Mouse (Mus musculus): Measurements from ENCODE around the gene 2010003K11Rik. TPM values are rescaled to one million over a fixed set of nuclear protein-coding genes. Genes with fewer than 3 reads are reported as not detected.

The 2010003K11Rik gene
- polyA plus RNA-seq, 1 experiment from 2014 or later = 0.09 TPM

DNA sequence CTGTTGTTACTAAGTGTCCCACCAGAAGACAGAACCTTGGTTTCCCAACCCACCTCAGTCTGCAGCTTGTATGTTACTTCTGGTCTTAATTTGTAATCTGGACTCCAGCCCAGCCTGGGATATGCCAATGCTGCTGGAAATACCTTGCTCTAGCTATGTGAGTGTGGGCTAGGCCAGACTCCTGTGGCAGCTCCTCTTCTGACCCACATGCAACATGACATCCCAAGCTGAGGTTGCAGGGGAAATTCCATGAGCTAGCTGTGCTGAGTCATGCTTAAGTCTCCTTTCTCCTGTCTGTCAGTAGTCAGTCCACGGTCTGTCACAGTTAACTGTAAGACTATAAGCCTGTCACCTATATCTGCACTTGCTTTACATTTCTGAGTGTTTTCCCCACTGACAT, 19.1 kb upstream of the 2010003K11Rik start:
- Histone ChIP-seq H3K27me3 (peaks cover 12% of the 10 kb centered on the region; the same call in 1 of the 2 replicates), H3K9me3 (replicated peaks) (no peaks in the 10 kb centered on the region), H3K4me1 (replicated peaks) (peaks cover 25% of the 10 kb centered on the region), H3K4me3 (replicated peaks) (no peak overlapping the region), H3K9ac (no peak overlapping the region), H3K36me3 (replicated peaks) (0 out of 2 replicates have a peak, but pooled peaks cover 4% of the 10 kb centered on the region), H3K27ac (replicated peaks) (no peak overlapping the region), H3K4me2 (no peak overlapping the region)
- 46% methylated on average over 1 of the region's 1 CpGs for WGBS (ENCODE audit: insufficient replicate concordance)
- ATAC-seq (ENCODE audit: insufficient read depth) = no peak

- Histone ChIP-seq H3K4me3 (replicated peaks) (no peak overlapping the region), H3K9me3 (replicated peaks) (no peaks in the 10 kb centered on the region), H3K4me1 (replicated peaks) (peaks cover 33% of the 10 kb centered on the region), H3K36me3 (replicated peaks) (0 out of 2 replicates have a peak, but pooled peaks cover 4% of the 10 kb centered on the region), H3K4me2 (no peak overlapping the region), H3K27me3 (peaks cover 15% of the 10 kb centered on the region; the same call in 1 of the 2 replicates), H3K9ac (no peak overlapping the region), H3K27ac (replicated peaks) (no peak overlapping the region)
- ATAC-seq (ENCODE audit: insufficient read depth) = no peak
- WGBS (ENCODE audit: insufficient replicate concordance) = 51% methylated on average over 2 of the region's 2 CpGs
These were observed 17.9 kb upstream of the 2010003K11Rik start for GRCm38 (mm10) chr19:4516288-4516687.

GRCm38 (mm10) chr19:4515746-4516145, 17.4 kb upstream of the 2010003K11Rik start:
- ATAC-seq (ENCODE audit: insufficient read depth) = no peak
- Histone ChIP-seq H3K4me2 (no peak overlapping the region), H3K27ac (replicated peaks) (no peak overlapping the region), H3K4me3 (replicated peaks) (no peak overlapping the region), H3K27me3 (peaks cover 15% of the 10 kb centered on the region; the same call in 1 of the 2 replicates), H3K36me3 (replicated peaks) (0 out of 2 replicates have a peak, but pooled peaks cover 4% of the 10 kb centered on the region), H3K9me3 (replicated peaks) (no peaks in the 10 kb centered on the region), H3K9ac (no peak overlapping the region), H3K4me1 (replicated peaks) (peaks cover 36% of the 10 kb centered on the region)
- WGBS (ENCODE audit: insufficient replicate concordance) = 62% methylated on average over 2 of the region's 2 CpGs

GRCm38 (mm10) chr19:4513236-4513858, 15.0 kb upstream of the 2010003K11Rik start:
- Histone ChIP-seq H3K27ac (replicated peaks) (no peak overlapping the region), H3K36me3 (replicated peaks) (0 out of 2 replicates have a peak, but pooled peaks cover 4% of the 10 kb centered on the region), H3K9me3 (replicated peaks) (no peaks in the 10 kb centered on the region), H3K4me3 (replicated peaks) (no peak overlapping the region), H3K4me2 (no peak overlapping the region), H3K9ac (no peak overlapping the region; the same call in 1 of the 2 replicates), H3K4me1 (replicated peaks) (peaks cover 47% of the 10 kb centered on the region), H3K27me3 (peaks cover 15% of the 10 kb centered on the region; the same call in 1 of the 2 replicates)
- ATAC-seq (ENCODE audit: insufficient read depth) = no peak
- WGBS (ENCODE audit: insufficient replicate concordance) = 60% methylated on average over 4 of the region's 4 CpGs

GRCm38 (mm10) chr19:4511116-4511841, 12.9 kb upstream of the 2010003K11Rik start:
- peak overlapping the region; percentile 91 for H3K4me2 ChIP-seq
- peak overlapping the region; percentile 73; the same call in 1 of the 2 replicates for H3K27ac ChIP-seq (replicated peaks)
- H3K4me1 ChIP-seq (replicated peaks) = peaks cover 48% of the 10 kb centered on the region
- no peaks in the 10 kb centered on the region for H3K9me3 ChIP-seq (replicated peaks)
- WGBS (ENCODE audit: insufficient replicate concordance) = 8% methylated on average over 13 of the region's 13 CpGs
- H3K27me3 ChIP-seq = peaks cover 15% of the 10 kb centered on the region; the same call in 1 of the 2 replicates
- H3K36me3 ChIP-seq (replicated peaks) = no peaks in the 10 kb centered on the region
- peak overlapping the region; percentile 78 for H3K4me3 ChIP-seq (replicated peaks)
- ATAC-seq (ENCODE audit: insufficient read depth) = no peak
- H3K9ac ChIP-seq = peak overlapping the region; percentile 77

DNA sequence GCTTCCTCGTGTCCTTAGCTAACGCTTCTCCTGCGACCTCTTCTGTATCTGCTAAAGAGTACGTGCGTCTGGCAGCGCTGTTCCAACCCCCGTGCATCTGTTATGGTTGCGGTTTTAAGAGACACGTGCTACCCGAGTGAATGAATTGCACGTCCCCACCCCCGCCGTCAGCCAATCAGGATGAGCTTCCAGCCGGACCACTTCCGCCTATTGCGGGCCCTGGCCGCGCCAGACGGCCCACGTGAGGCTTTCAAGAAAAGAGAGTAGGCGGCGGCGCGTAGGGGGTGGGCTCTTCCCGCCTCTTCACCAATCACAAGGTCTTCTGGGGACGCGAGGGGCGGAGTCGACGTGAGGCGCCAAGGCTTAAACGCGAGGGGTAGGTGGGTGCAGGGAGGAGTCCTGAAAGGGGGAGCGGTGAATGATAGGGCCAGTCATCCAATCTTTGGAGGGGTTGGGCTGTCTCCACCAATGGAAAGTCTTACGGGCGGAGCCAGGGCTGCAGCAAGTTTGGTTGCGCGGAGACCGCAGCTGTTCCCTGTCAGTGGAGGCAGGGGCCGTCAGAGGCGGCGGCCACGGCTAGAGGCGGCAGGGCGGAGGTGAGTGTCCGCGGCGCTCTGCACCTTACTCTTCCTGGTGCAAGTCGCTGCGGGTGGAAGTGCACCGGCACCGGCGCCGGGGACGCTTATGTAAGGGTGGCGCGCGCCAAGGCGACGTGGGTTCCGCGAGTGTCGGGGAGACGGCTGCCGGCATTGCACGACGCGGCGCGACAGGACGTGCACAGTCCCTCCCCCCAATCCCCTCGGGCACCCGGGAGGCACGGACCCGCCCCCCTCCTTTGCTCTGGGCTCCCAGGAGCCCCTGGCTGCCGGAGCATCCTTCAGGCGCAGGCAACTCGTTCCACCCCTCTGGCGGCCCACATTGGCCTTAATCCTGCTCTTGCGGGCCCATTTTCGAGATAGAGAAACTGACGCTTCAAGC, 11.9 kb upstream of the 2010003K11Rik start, which contains the start of gene Pcx:
TSS of gene Pcx (plus strand) at position 487 of the 978 bp plus-strand sequence.
- Histone ChIP-seq H3K4me1 (replicated peaks) (peaks cover 40% of the 10 kb centered on the region), H3K27ac (replicated peaks) (peak within 1 kb of the TSS; percentile 73), H3K27me3 (peaks cover 15% of the 10 kb centered on the region; the same call in 1 of the 2 replicates), H3K36me3 (replicated peaks) (no peaks in the 10 kb centered on the region), H3K4me2 (peak within 1 kb of the TSS; percentile 91), H3K9ac (peak within 1 kb of the TSS; percentile 77), H3K4me3 (replicated peaks) (peak within 1 kb of the TSS; percentile 78), H3K9me3 (replicated peaks) (no peaks in the 10 kb centered on the region)
- WGBS (ENCODE audit: insufficient replicate concordance) = under 1% methylated on average over 82 of the region's 82 CpGs
- peak; percentile 99 for ATAC-seq (ENCODE audit: insufficient read depth)

GRCm38 (mm10) chr19:4507746-4508145, 9.4 kb upstream of the 2010003K11Rik start:
- Histone ChIP-seq H3K27ac (replicated peaks) (no peak overlapping the region), H3K4me2 (no peak overlapping the region), H3K36me3 (replicated peaks) (no peaks in the 10 kb centered on the region), H3K9ac (no peak overlapping the region), H3K27me3 (peaks cover 4% of the 10 kb centered on the region; the same call in 1 of the 2 replicates), H3K9me3 (replicated peaks) (no peaks in the 10 kb centered on the region), H3K4me1 (replicated peaks) (peaks cover 38% of the 10 kb centered on the region), H3K4me3 (replicated peaks) (no peak overlapping the region)
- no peak for ATAC-seq (ENCODE audit: insufficient read depth)
- 44% methylated on average over 3 of the region's 3 CpGs for WGBS (ENCODE audit: insufficient replicate concordance)

DNA sequence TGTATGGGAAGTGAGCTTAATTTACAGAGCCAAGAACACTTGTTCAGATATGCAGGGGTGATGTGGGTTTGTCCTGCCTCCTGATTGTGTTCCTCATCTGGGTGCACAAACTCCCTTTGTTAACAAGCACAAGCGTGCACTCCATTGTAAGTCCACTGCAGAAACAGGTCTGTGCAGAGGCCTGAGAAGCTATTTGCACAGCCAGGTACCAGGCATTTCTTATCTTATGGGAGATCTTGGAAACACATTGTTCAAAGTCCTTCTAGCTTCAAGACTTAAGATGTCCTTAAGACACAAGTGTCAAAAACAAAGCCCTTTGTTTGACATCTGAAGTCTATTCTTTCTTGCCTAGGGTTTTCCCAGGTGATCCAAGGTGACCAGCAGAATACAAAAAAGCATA, 6.4 kb upstream of the 2010003K11Rik start:
- no peaks in the 10 kb centered on the region for H3K9me3 ChIP-seq (replicated peaks)
- H3K4me3 ChIP-seq (replicated peaks) = no peak overlapping the region
- no peaks in the 10 kb centered on the region for H3K36me3 ChIP-seq (replicated peaks)
- H3K9ac ChIP-seq = no peak overlapping the region
- no peaks in the 10 kb centered on the region for H3K27me3 ChIP-seq
- 67% methylated on average over 1 of the region's 1 CpGs for WGBS (ENCODE audit: insufficient replicate concordance)
- H3K4me2 ChIP-seq = no peak overlapping the region
- H3K27ac ChIP-seq (replicated peaks) = no peak overlapping the region
- H3K4me1 ChIP-seq (replicated peaks) = peaks cover 22% of the 10 kb centered on the region
- no peak for ATAC-seq (ENCODE audit: insufficient read depth)

DNA sequence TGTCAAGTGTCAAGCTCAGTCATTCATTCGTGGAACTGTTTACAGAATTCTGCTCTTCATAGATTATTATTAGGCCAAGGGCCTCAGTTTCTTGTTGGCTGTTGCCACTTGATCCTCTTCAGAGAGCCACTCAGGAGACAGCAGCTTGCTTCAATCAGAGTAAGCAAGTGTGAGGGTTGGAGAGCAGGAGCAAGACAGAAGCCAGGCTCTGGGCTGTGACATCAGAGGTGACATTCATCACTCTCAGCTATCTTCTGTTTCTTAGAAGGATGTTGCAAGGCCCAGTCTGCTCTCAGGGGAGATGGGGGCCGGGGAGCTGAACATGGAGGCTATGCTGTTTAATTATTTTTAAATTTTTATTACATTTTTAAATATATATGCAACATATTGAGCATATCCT, 4.3 kb upstream of the 2010003K11Rik start:
- no peaks in the 10 kb centered on the region for H3K9me3 ChIP-seq (replicated peaks)
- H3K4me1 ChIP-seq (replicated peaks) = peaks cover 14% of the 10 kb centered on the region
- no peak for ATAC-seq (ENCODE audit: insufficient read depth)
- no peaks in the 10 kb centered on the region for H3K27me3 ChIP-seq
- H3K27ac ChIP-seq (replicated peaks) = no peak overlapping the region
- 56% methylated on average over 2 of the region's 2 CpGs for WGBS (ENCODE audit: insufficient replicate concordance)
- no peak overlapping the region for H3K4me3 ChIP-seq (replicated peaks)
- H3K9ac ChIP-seq = no peak overlapping the region
- no peaks in the 10 kb centered on the region for H3K36me3 ChIP-seq (replicated peaks)
- H3K4me2 ChIP-seq = no peak overlapping the region

DNA sequence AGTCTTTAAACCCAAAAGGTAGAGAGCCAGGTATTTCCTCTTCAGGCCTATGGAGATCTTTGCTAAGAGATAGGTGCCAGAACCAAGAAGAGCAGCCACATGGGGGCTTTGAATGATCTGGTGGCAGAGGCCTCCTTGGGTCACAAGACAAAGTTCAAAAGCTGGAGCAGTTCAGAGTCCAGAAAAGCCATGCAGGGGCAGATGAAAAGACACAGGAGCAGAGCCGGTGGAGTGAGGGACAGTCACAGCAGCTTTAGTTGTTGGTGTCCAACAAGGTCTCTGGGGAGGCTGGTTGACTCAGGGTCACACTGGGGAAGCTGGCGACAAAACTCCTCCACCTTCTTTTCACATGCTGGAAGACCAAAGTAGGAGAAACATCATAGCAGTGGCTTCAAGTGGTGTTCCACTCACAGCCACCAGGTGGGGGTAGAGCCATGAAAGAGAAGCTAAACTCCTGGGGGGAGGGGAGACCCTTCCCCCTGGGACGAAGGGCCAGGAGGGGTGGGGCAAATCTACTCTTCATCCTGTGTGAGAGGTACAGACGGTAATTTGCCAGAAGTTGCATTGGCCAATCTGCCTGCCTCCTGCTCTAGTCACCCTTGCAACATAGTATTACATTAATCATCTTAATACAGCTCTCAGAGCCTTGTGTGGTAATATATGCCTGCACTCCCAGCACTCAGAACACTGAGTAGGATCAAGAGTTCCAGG, 965 bp downstream of the 2010003K11Rik start:
- WGBS (ENCODE audit: insufficient replicate concordance) = 5% methylated on average over 4 of the region's 4 CpGs
- Histone ChIP-seq H3K27ac (replicated peaks) (0 out of 2 replicates have a peak overlapping the region, but pooled peaks have one; percentile 14), H3K9ac (no peak overlapping the region), H3K4me3 (replicated peaks) (no peak overlapping the region), H3K4me1 (replicated peaks) (peaks cover 24% of the 10 kb centered on the region), H3K4me2 (no peak overlapping the region; the same call in 1 of the 2 replicates), H3K36me3 (replicated peaks) (no peaks in the 10 kb centered on the region), H3K27me3 (no peaks in the 10 kb centered on the region), H3K9me3 (replicated peaks) (no peaks in the 10 kb centered on the region)
- peak; percentile 50; the same call in 1 of the 2 replicates for ATAC-seq (ENCODE audit: insufficient read depth)
